Mouse (Mus musculus) urinary bladder, postnatal 36 days (tissue): Measurements from ENCODE around the gene Stkld1.

Source experiments
- DNase-seq, 2 experiments: peaks; one replicate each; pipeline ENCODE4 v3.0.0; 2022; ENCODE audit warnings: low spot score in 2 of 2, mixed read lengths in 1 of 2

The Stkld1 gene

DNA sequence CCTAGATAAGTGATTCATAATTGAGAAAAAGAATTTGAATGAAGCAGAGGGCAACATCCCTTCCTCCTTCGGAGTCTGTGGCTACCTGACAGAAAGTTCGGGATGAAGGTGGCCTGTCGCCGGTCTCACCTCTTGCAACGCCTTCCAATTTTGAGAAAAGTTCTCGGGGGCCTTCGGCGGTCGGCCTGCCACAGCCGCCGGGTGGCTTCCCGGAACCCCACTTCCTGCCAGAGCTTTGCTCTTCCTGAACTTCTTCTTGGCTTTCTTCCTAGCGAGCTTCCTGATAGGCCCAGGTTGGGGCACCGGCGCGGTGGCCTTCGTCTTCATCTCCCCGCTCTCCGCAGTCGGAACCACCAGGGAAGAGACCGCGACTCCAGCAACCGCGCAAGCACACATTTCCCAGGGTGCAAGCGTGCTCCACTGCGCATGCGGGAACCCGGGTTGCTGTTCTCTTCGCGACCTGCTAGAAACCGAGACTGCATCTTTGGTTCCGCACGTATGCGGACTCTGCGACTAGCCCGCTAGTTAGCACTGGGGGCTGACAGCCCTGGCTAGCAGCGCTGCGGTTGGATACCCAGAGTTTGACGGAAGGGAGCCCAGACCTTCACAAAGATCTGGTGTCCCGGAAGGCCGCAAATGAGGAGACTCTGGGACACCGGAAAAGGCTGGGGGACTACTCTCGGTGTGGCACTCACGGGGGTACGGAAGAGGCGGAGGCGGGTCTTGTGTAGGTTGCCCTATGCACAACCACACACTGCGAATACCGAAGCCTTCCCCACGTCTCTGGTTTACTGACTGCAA is 30.3 kb downstream of the Stkld1 start, which contains the start of gene Rexo4:
Gene Rexo4, minus strand, starts transcription at position 464 of the 801 bp plus-strand sequence.
- DNase-seq: peak; percentile 87 to 91

DNA sequence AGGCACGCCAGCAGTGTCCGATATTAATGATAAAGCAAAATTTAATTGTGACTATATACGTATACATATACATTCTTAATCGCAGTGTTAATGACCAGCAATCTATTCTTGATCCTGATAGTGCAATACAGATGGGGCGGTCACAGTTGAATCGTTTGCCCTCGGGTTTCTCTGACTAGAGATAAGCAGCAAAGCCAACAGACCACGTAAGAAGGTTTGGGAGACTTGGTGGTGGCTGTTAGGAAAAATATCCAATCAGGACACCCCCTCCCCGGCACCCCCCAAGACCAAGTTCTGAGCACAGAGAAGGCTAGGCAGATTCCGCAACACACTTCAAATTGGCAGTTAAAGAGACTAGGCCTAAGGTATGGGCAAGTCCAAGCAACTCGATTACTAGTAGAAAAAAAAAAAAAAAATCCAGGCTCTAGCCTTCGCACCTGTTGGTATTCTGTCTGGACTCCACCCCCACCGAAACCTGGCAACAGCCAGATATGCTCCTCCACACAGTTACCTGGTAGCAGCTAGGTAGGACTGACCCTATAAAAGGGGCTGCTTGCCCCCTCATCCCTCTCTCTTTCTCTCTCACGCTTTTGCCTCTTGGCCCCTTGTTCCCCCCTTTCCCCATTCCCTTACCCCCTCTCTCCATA is 31.0 kb downstream of the Stkld1 start:
- DNase-seq: no peak

DNA sequence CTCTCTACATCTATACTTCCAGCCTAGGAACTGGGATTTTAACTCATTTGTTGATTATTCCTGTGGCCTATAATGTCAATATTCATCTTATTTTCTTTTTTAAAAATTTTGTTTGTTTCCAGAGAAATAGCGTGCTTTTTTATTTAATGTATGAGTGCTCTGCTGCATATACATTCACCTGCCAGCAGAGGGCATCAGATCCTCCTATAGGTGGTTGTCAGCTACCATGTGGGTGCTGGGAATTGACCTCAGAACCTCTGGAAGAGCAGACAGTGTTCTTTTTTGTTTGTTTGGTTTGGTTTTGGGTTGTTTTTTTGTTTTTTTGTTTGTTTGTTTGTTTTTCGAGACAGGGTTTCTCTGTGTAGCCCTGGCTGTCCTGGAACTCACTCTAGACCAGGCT is 33.4 kb downstream of the Stkld1 start:
- no peak for DNase-seq

DNA sequence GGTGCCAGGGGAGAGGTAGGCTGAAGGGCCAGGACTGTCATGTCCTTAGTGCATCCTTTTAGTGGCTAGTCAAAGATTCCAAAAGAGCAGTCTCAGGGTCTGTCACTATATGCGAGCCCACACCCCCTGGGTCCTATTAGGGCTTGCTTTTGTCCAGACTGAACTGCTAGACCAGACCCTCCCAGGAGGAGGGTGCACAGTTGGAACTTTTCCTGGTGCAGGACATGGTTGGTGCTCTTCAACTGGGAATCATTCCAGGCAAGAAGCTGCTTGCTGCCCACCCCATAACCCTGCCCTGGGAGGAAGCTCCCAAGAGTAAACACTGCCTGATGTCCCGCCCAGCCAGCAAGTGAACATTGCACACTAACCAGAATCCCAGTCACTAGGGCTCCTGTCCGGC is 39.3 kb downstream of the Stkld1 start, which contains the start of gene Adamts13:
Gene Adamts13, plus strand, starts transcription at position 301 of the 400 bp plus-strand sequence.
- no peak for DNase-seq

DNA sequence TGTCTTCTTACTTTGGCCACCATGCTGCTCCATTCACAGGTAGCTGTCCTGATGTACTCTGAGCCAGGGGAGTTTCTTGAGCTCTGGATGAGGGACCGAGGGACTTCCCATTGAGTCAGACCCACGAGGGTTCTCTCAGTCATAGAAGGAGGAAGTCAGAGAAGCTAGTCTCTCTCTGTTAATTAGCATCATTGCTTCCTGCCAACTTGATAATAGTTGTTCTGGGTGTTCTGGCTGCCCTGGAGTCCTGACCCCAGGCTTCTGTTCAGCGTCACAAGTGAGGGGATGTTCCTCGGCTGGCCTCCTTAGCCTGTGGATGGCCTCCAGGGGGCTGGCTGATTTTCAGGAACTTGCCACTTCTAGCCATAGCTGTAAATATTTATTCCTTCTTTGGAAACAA is 40.1 kb downstream of the Stkld1 start:
- DNase-seq: no peak

DNA sequence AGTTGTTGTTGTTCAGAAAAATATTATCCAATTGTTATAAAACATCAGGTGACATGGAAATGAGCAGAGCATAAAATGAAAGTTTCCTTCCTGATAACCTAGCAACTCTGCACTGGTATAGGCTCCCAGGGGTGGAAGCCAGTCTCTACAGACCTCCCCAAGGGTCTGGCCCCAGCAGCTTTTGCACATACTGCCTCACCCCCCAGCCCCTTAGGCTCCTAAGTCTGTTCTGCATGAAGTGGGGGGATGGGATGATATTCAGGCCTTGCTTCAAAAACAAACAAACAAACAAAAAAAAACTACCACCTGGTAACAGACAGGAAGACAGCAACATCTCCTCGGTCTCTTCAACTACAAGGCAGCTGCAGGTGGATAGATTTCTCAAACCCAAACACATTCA is 46.5 kb downstream of the Stkld1 start:
- DNase-seq: no peak

DNA sequence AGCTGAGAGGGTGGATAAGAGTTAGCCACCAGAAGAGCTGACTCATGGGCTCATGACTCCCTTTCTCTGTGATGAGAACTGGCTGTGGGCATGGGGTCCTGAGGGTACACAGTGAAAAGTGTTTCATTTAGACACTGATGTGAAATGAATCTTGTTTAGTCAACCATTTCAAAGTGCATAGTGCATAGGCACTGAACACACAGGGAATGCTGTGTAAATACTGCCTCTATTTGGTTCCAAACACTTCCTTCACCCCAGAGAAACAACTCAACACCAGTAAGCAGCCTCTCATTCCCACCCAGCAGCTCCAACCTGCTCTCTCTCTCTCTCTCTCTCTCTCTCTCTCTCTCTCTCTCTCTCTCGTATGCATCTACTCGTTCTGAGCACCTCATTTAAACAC is 50.3 kb downstream of the Stkld1 start:
- DNase-seq: no peak

DNA sequence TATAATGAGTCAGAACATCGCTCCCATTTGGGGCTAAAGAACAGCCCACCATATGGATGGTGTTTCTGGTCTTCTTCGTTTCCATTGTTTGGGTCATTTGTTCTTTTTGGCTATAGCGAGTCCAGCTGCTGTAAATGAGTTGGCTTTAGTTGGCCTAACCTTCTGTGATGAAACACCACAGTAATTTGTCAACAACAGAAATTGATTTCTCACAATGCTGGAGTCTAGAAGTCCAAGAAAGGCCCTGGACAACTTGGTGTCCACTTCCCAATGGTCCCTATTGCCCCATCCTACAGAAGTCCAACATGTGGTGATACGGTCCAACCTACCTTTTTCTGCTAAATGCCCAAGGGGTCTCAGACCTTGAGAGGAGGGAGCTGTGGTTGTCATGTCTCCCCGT is 50.8 kb downstream of the Stkld1 start:
- no peak for DNase-seq

DNA sequence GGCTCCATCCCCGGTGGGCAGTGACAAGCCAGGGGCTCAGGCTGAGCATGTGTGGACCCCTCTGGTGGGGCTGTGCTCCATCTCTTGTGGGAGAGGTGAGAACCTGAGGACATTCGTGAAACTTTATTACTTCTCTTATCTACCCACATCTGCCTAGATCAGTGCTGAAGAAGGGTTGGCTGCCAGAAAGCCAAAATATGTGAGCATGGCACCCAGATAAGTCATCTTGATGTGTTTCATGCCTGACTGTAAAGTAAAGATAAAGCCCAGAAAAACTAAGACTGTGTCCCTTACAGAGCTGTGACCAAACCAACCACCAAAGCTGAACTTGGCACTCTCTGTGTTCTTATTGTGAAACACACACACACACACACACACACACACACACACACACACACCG is 60.1 kb downstream of the Stkld1 start:
- no peak for DNase-seq

DNA sequence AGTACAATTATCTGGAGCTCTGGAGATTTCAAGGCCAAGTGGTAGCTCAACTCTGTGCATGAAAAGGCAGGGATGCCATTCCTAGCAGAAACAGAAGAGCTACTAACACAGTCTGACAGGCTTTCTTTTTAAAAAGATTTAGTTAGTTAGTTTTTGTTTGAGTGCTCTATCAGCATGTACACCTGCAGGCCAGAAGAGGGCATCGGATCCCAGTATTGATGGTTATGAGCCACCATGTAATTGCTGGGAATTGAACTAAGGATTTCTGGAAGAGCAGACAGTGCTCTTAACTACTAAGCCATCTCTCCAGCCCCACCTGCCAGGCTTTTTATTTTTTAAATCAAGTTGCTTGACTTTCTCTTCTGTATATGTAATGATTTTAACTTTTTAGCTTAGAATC is 63.7 kb downstream of the Stkld1 start:
- no peak for DNase-seq

DNA sequence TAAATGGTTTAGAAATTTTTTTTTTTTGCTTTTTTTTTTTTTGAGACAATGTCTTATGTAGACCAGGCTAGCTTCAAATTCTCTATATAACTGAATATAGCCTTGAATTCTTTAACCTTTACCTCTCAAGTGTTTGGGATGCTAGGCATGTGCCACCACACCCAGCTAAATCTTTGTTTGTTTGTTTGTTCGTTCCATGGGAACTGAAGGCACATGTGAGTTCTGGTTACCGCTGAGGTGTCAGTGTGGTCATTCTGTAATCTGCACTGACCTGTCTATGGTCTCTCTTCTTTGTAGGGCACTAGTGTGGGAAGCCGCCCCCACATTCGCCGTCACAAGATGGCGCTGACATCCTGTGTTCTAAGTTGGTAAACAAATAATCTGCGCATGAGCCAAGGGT is 64.1 kb downstream of the Stkld1 start:
- no peak for DNase-seq
